20 mouse cellular contexts compared by ENCODE assay signal in the genomic region with DNA sequence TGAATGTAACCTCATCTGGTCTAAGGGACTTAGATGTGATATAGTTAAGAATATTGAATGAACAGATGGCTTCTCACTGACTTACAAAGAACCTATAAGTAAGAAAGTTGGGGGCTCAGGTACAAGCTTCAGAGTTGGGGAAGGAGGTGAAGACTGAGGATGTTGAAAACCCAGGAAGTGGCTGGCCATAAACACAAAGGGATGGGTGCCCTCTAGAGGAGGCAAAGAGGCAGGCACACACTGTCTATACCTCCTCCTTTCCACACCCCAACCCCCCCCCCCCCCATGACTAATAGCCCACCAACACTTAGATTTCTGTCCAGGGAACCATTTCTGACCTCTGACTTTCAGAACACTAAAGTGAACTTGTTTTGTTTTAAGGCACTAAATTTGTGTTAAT. TPM values are rescaled to one million over a fixed set of nuclear protein-coding genes. Genes with fewer than 3 reads are reported as not detected.
DNase-seq lines count a peak whose midpoint lies in the region; ATAC-seq and TF ChIP-seq lines count a peak whose summit lies in the region.
"Had no signal": no experiment of that assay in that cellular context is flagged by ENCODE, and none has a peak within 500 bp of the region (broad histone marks: within the 10 kb centered on the region; RNA-seq: fewer than 3 reads in every experiment).

No protein-coding gene starts in this region.

- peak; percentile 36; the same call in 1 of the 2 replicates for TF ChIP-seq CTCF in spleen, adult 2 months (IDR thresholded peaks at IDR 0.05; ENCODE audit: extremely low read depth, insufficient read depth, insufficient read length, insufficient replicate concordance)
- peak; percentile 11 to 70; a peak in 2 of 4 replicates for TF ChIP-seq CTCF in CH12.LX (conservative IDR thresholded peaks at IDR 0.05 in 1 of 2, IDR thresholded peaks at IDR 0.05 in 1 of 2; ENCODE audit: low read depth in 2 of 2, low read length in 2 of 2)
- TF ChIP-seq CTCF in stomach, postnatal 0 days (IDR thresholded peaks at IDR 0.05; ENCODE audit: low read depth) = peak; percentile 40

- no peak for TF ChIP-seq EP300 in CH12.LX (IDR thresholded peaks at IDR 0.05; ENCODE audit: low read length)
- TF ChIP-seq EP300 in stomach, postnatal 0 days (optimal IDR thresholded peaks at IDR 0.05) = no peak

- H3K9me3 ChIP-seq in CH12.LX (replicated peaks; ENCODE audit: low read length) = no peaks in the 10 kb centered on the region
- no peaks in the 10 kb centered on the region for H3K9me3 ChIP-seq in stomach, postnatal 0 days (ENCODE audit: control insufficient read depth, low read length)
- H3K9me3 ChIP-seq: embryonic facial prominence, embryonic 12.5 days; forebrain, embryonic 12.5 days; heart, embryonic 10.5 days; neural tube, embryonic 13.5 days had no signal

- H3K9ac ChIP-seq in CH12.LX (ENCODE audit: insufficient read depth, low read depth) = no peak overlapping the region
- no peak overlapping the region for H3K9ac ChIP-seq in stomach, postnatal 0 days (ENCODE audit: low read length)
- H3K9ac ChIP-seq: embryonic facial prominence, embryonic 12.5 days; forebrain, embryonic 12.5 days; neural tube, embryonic 13.5 days had no signal

- H3K36me3 ChIP-seq in spleen, adult 2 months (ENCODE audit: control insufficient read depth, insufficient read depth, low read length) = no peaks in the 10 kb centered on the region
- H3K36me3 ChIP-seq in CH12.LX (replicated peaks in 1 of 2; ENCODE audit: control insufficient read depth in 1 of 2, insufficient read depth in 1 of 2, low read length in 1 of 2) = no peaks in the 10 kb centered on the region
- no peaks in the 10 kb centered on the region for H3K36me3 ChIP-seq in stomach, postnatal 0 days (ENCODE audit: control insufficient read depth, insufficient read depth, low read length)
- H3K36me3 ChIP-seq: embryonic facial prominence, embryonic 12.5 days; forebrain, embryonic 12.5 days; heart, embryonic 10.5 days; neural tube, embryonic 13.5 days had no signal

- no peak overlapping the region for H3K4me2 ChIP-seq in CH12.LX (ENCODE audit: insufficient read depth, low read depth, poor library complexity, severe bottlenecking)
- no peak overlapping the region for H3K4me2 ChIP-seq in stomach, postnatal 0 days (replicated peaks; ENCODE audit: low read depth)
- H3K4me2 ChIP-seq: embryonic facial prominence, embryonic 12.5 days; forebrain, embryonic 12.5 days; neural tube, embryonic 13.5 days had no signal

- dilution Hi-C loops in CH12.LX (cut with MboI; ENCODE audit: extremely low pct_ligation_motif_present, extremely low pct_unique_long_range_greater_than_20kb, low sequenced_read_pairs) = no loop called here

- no peak overlapping the region for H3K27ac ChIP-seq in spleen, adult 2 months (ENCODE audit: insufficient read depth, low read length)
- H3K27ac ChIP-seq in CH12.LX (ENCODE audit: insufficient read depth, low read depth) = no peak overlapping the region
- no peak overlapping the region for H3K27ac ChIP-seq in stomach, postnatal 0 days (replicated peaks)
- H3K27ac ChIP-seq: embryonic facial prominence, embryonic 12.5 days; forebrain, embryonic 12.5 days; heart, embryonic 10.5 days; macrophage; neural tube, embryonic 13.5 days had no signal

- no peaks in the 10 kb centered on the region for H3K79me2 ChIP-seq in CH12.LX (replicated peaks; ENCODE audit: control insufficient read depth, extremely low read depth, insufficient read depth, poor library complexity, severe bottlenecking)

- H3K4me1 ChIP-seq in spleen, adult 2 months (ENCODE audit: control insufficient read depth, insufficient read depth, insufficient read length) = no peaks in the 10 kb centered on the region
- H3K4me1 ChIP-seq in CH12.LX (ENCODE audit: control insufficient read depth in 1 of 2, insufficient read depth in 2 of 2) = no peaks in the 10 kb centered on the region
- no peaks in the 10 kb centered on the region for H3K4me1 ChIP-seq in stomach, postnatal 0 days (replicated peaks; ENCODE audit: control insufficient read depth, insufficient read depth)
- H3K4me1 ChIP-seq: embryonic facial prominence, embryonic 12.5 days; forebrain, embryonic 12.5 days; heart, embryonic 10.5 days; neural tube, embryonic 13.5 days had no signal

- ATAC-seq in activated CD4-positive, CD25-positive, alpha-beta regulatory T cell, adult 4 months = peak; percentile 100
- no peak for ATAC-seq in stomach, postnatal 0 days (ENCODE audit: low FRiP score, low TSS enrichment)
- ATAC-seq: midbrain, embryonic 16.5 days had no signal

- no peak for DNase-seq in spleen, adult 2 months (ENCODE audit: low read depth in 1 of 2, low spot score in 2 of 2)
- no peak for DNase-seq in spleen, postnatal 10 days (ENCODE audit: low spot score in 2 of 2)
- peak; percentile 45 for DNase-seq in CH12.LX (ENCODE audit: extremely low read depth)
- DNase-seq in stomach, postnatal 0 days (ENCODE audit: low spot score) = no peak
- DNase-seq in lung, postnatal 4 days = no peak
- DNase-seq in cerebellum, adult 11-12 months = no peak
- DNase-seq: cerebellum, adult 2 months; heart, postnatal 4 days; kidney, adult 11 months; right cerebral cortex, adult 18-20 months had no signal

- in situ Hi-C loops in CH12.LX (cut with MboI; ENCODE audit: low pct_ligation_motif_present, low pct_unique_long_range_greater_than_20kb, low sequenced_read_pairs) = no loop called here

- TF ChIP-seq POLR2A in spleen, adult 2 months (IDR thresholded peaks at IDR 0.05; ENCODE audit: low read depth, low read length) = no peak
- TF ChIP-seq POLR2A in CH12.LX (IDR thresholded peaks at IDR 0.05; ENCODE audit: low read depth, low read length) = no peak

- no peak overlapping the region for H3K4me3 ChIP-seq in spleen, adult 2 months (ENCODE audit: extremely low read depth, insufficient read depth, insufficient read length)
- no peak overlapping the region for H3K4me3 ChIP-seq in CH12.LX (replicated peaks in 1 of 3; ENCODE audit: low read depth in 2 of 3, low read length in 2 of 3, poor library complexity in 1 of 3)
- H3K4me3 ChIP-seq in stomach, postnatal 0 days (ENCODE audit: low read depth, low read length) = no peak overlapping the region
- H3K4me3 ChIP-seq: embryonic facial prominence, embryonic 12.5 days; forebrain, embryonic 12.5 days; heart, embryonic 10.5 days; neural tube, embryonic 13.5 days had no signal

- TF ChIP-seq RAD21 in CH12.LX (IDR thresholded peaks at IDR 0.05; ENCODE audit: low read depth, low read length) = peak; percentile 70

- no peaks in the 10 kb centered on the region for H3K27me3 ChIP-seq in spleen, adult 2 months (ENCODE audit: control insufficient read depth, insufficient read depth, low read length)
- H3K27me3 ChIP-seq in CH12.LX (replicated peaks) = no peaks in the 10 kb centered on the region
- no peaks in the 10 kb centered on the region for H3K27me3 ChIP-seq in stomach, postnatal 0 days (ENCODE audit: control insufficient read depth, insufficient read depth, low read length)
- H3K27me3 ChIP-seq: embryonic facial prominence, embryonic 12.5 days; forebrain, embryonic 12.5 days; neural tube, embryonic 13.5 days had no signal

TF ChIP-seq in CH12.LX, 34 proteins besides CTCF, POLR2A, EP300 and RAD21:
- TF ChIP-seq MXI1 (IDR thresholded peaks at IDR 0.05; ENCODE audit: low read depth, low read length) = no peak
- TF ChIP-seq ELF1 (IDR thresholded peaks at IDR 0.05; ENCODE audit: low read depth, low read length) = peak; percentile 85
- TF ChIP-seq ZMIZ1 (IDR thresholded peaks at IDR 0.05; ENCODE audit: low read depth, low read length) = no peak
- TF ChIP-seq CHD2 (IDR thresholded peaks at IDR 0.05; ENCODE audit: low read length) = no peak
- no peak for TF ChIP-seq MAX (IDR thresholded peaks at IDR 0.05; ENCODE audit: low read length)
- TF ChIP-seq TCF12 (IDR thresholded peaks at IDR 0.05; ENCODE audit: low read depth, low read length) = no peak
- TF ChIP-seq SIN3A (IDR thresholded peaks at IDR 0.05; ENCODE audit: low read length) = no peak
- TF ChIP-seq ZC3H11A (IDR thresholded peaks at IDR 0.05; ENCODE audit: low read depth, low read length) = no peak
- TF ChIP-seq ZKSCAN1 (IDR thresholded peaks at IDR 0.05; ENCODE audit: borderline replicate concordance, low read depth, low read length) = no peak
- TF ChIP-seq GABPA (IDR thresholded peaks at IDR 0.05; ENCODE audit: insufficient replicate concordance, low read depth, low read length) = no peak
- no peak for TF ChIP-seq NRF1 (IDR thresholded peaks at IDR 0.05; ENCODE audit: low read depth, low read length)
- TF ChIP-seq CHD1 (IDR thresholded peaks at IDR 0.05; ENCODE audit: low read depth, low read length) = no peak
- no peak for TF ChIP-seq MEF2A (IDR thresholded peaks at IDR 0.05; ENCODE audit: borderline replicate concordance, low read depth, low read length)
- TF ChIP-seq SMC3 (IDR thresholded peaks at IDR 0.05; ENCODE audit: low read depth, low read length) = peak; percentile 61

RNA-seq across cellular contexts. Expression of a gene that starts 38.8 kb away (rescaled TPM):
- polyA plus RNA-seq in spleen, adult 2 months (2012; rRNA removed) = not detected in 2 replicates
- total RNA-seq in CH12.LX (2012; rRNA removed) (0.08 TPM in 1 of 2 replicates, not detected in the other), CH12.LX (2014; rRNA removed) (0.35 and 0.56 TPM in 2 replicates)
- polyA plus RNA-seq in CH12.LX (2012; ENCODE audit: insufficient read length, low read depth) = 0.19 and 0.26 TPM in 2 replicates
- under 1 TPM in 1 of 2 experiments, not detected in 1; 0.26 TPM for polyA plus RNA-seq in activated CD4-positive, CD25-positive, alpha-beta regulatory T cell, adult 4 months (2017; shearing (Covaris generic))
- 0.11 TPM in 1 of 2 replicates, not detected in the other for polyA plus RNA-seq in stomach, postnatal 0 days (2015; fragmentation: Nextera tagmentation; extraction: Ambion mirVana)
- total RNA-seq: gastrocnemius, adult 8-10 months; heart, postnatal 4 days had no signal
- polyA plus RNA-seq: limb, embryonic 11.5 days; liver, embryonic 16.5 days; macrophage had no signal
